Mouse (Mus musculus) megakaryocyte, embryonic 14.5 days (primary cell): ENCODE data around the gene Tmem131l. TPM values are rescaled to one million over a fixed set of nuclear protein-coding genes. Genes with fewer than 3 reads are reported as not detected.

Experiments used
- H3K27me3 ChIP-seq: replicated peaks from 2 replicates; pipeline ENCODE3; 2012; ENCODE audit warnings: inconsistent platforms
- H3K36me3 ChIP-seq: replicated peaks from 2 replicates; pipeline ENCODE3; 2012; ENCODE audit warnings: low read length, inconsistent platforms, mixed read lengths
- H3K4me1 ChIP-seq: 2 replicates; pipeline ENCODE4 v1.6.1; 2012; ENCODE audit warnings: inconsistent platforms
- H3K4me3 ChIP-seq: replicated peaks from 2 replicates; pipeline ENCODE3; 2012; ENCODE audit warnings: moderate library complexity, mild to moderate bottlenecking, inconsistent platforms
- H3K9me3 ChIP-seq: 2 replicates; pipeline ENCODE4 v1.6.1; 2012; ENCODE audit warnings: inconsistent platforms
- FLI1 ChIP-seq: IDR thresholded peaks from 2 replicates; pipeline ENCODE4 v1.6.1; 2012; ENCODE audit warnings: low read length, inconsistent platforms, mixed read lengths
- GATA1 ChIP-seq: IDR thresholded peaks from 3 replicates; pipeline ENCODE4 v1.6.1; 2012; ENCODE audit warnings: mixed read lengths, low read length, inconsistent platforms, borderline replicate concordance
- polyA plus RNA-seq: library from polyadenylated mRNA; stranded (reverse); fragments of >175 nt; gene quantifications from 2 replicates; pipeline ENCODE4 v1.2.3, GENCODE M21; 2012; ENCODE audit warnings: low replicate concordance; ENCODE audit not compliant: insufficient read depth

The Tmem131l gene
- polyA plus RNA-seq, 1 experiment = 75.9 TPM

DNA sequence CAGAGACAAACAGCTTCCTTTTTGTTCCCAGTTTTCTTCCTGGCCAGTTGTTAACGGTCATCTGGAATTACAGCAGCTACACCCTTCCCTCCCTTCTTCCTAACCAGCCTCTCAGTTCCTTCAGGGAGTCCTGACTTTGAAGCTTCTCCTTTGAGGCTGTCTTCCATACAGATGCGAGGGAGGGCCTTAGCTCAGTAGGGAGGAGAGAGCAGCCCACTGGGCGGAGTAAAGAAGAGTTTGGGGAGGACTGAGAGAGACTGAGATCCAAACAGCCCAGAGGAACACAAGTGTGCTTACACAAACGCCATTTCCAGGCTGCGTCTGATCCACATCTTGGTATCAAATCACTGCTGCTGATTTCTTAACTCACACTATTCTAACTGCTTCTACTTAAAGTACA, 101.1 kb downstream of the Tmem131l start:
- Histone ChIP-seq H3K4me1 (0 out of 2 replicates have a peak, but pooled peaks cover 8% of the 10 kb centered on the region), H3K9me3 (no peaks in the 10 kb centered on the region), H3K27me3 (no peaks in the 10 kb centered on the region), H3K4me3 (no peak overlapping the region), H3K36me3 (peaks cover 98% of the 10 kb centered on the region)
- TF ChIP-seq GATA1 (no peak), FLI1 (no peak)

- no peak overlapping the region for H3K4me3 ChIP-seq
These were observed 105.5 kb downstream of the Tmem131l start for GRCm38 (mm10) chr3:83934514-83934913.

DNA sequence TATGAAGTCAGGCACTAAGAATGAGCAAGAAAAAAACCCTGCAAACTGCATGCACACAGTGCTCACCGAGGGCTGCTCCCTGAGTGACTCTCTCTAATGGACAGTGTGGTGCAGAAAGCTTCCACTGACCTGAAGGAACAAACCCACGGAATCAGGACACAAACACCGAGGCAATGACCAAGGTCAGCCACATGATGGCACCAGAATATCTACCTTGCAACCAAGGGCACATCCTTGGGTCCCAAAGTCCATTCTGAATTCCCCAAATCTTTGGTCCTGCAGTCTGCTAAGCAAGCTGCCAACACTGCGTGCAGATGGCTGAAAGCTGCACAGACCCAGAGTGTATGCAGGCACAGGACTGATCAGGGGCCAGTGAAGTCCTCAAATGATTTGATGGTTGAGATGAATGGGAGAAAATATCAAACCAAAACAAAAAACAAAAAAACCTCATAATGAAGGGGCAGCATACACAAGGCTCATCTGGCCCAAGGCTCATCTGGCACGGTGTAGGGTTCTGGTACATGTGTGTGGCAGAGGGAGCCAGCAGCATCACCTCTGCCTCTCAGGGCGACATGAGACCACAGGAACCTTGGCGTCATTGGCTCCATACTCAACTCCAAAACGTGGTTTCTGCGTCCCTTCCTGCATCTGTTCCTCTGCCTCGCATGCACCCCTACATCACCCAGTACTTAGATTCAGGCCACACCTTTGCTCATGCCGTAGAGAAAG, 124.0 kb downstream of the Tmem131l start:
- Histone ChIP-seq H3K4me1 (no peaks in the 10 kb centered on the region; the same call in 1 of the 2 replicates), H3K4me3 (no peak overlapping the region), H3K36me3 (peaks cover 100% of the 10 kb centered on the region), H3K9me3 (no peaks in the 10 kb centered on the region), H3K27me3 (no peaks in the 10 kb centered on the region)
- TF ChIP-seq FLI1 (no peak), GATA1 (no peak)

More at GRCm38 (mm10) chr3:83934514-83934913, 105.5 kb downstream of the Tmem131l start:
- Histone ChIP-seq H3K27me3 (no peaks in the 10 kb centered on the region), H3K36me3 (peaks cover 99% of the 10 kb centered on the region), H3K4me1 (no peaks in the 10 kb centered on the region), H3K9me3 (no peaks in the 10 kb centered on the region)
- TF ChIP-seq GATA1 (no peak), FLI1 (no peak)

DNA sequence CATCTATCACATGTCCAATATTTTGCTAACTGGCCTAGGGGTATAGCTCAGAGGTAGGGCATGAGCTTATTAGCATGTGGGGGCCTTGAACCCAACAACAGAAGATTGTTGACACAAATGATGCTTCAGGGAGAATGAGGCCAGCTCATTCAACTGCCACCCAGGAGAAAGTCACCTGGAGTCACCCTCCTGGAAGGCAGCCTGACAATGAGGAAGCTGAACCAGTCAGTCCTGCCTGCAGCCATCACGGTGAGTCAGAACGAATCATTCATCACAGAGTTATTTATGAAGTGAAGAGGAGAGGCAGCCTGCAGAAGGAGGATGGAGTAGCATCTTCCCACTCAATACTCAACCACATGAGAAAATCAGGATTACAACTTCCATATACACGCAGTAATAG, 124.9 kb downstream of the Tmem131l start:
- peaks cover 100% of the 10 kb centered on the region for H3K36me3 ChIP-seq
- TF ChIP-seq FLI1 (no peak), GATA1 (no peak)
- no peak overlapping the region for H3K4me3 ChIP-seq
- H3K27me3 ChIP-seq = no peaks in the 10 kb centered on the region
- no peaks in the 10 kb centered on the region for H3K9me3 ChIP-seq
- H3K4me1 ChIP-seq = no peaks in the 10 kb centered on the region; the same call in 1 of the 2 replicates

DNA sequence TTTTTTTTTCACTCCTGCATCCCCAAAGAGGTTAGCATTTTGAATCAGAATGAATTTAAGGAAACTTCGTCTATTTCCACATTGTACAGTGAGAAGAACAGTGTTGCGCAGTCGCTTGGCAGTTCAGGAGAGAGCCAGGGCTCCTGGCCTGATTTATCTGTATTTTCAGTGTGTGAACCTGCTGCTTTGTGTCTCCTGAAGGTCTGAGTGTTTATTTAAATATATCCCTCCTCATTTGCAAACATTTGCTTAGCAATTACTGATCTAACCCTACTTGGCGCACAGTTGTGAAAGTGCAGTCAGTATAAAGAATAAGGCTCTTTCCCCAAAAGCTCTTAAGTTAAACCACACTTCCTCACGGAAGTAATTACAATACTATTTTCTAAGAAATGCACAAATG, 129.3 kb downstream of the Tmem131l start:
- TF ChIP-seq FLI1 (no peak), GATA1 (no peak)
- H3K36me3 ChIP-seq = peaks cover 100% of the 10 kb centered on the region
- H3K4me1 ChIP-seq = peaks cover 5% of the 10 kb centered on the region; the same call in 1 of the 2 replicates

GRCm38 (mm10) chr3:83906185-83906584, 133.8 kb downstream of the Tmem131l start:
- Histone ChIP-seq H3K4me3 (no peak overlapping the region), H3K27me3 (no peaks in the 10 kb centered on the region), H3K9me3 (no peaks in the 10 kb centered on the region), H3K4me1 (peaks cover 22% of the 10 kb centered on the region), H3K36me3 (peaks cover 100% of the 10 kb centered on the region)
- no peak for TF ChIP-seq FLI1
- no peak for TF ChIP-seq GATA1

More for the DNA sequence above, 129.3 kb downstream of the Tmem131l start:
- Histone ChIP-seq H3K4me3 (no peak overlapping the region), H3K9me3 (no peaks in the 10 kb centered on the region), H3K27me3 (no peaks in the 10 kb centered on the region)

GRCm38 (mm10) chr3:83905161-83905560, 134.8 kb downstream of the Tmem131l start:
- Histone ChIP-seq H3K4me1 (peaks cover 28% of the 10 kb centered on the region), H3K36me3 (peaks cover 100% of the 10 kb centered on the region), H3K9me3 (no peaks in the 10 kb centered on the region), H3K4me3 (no peak overlapping the region), H3K27me3 (no peaks in the 10 kb centered on the region)
- TF ChIP-seq GATA1 = no peak
- no peak for TF ChIP-seq FLI1

DNA sequence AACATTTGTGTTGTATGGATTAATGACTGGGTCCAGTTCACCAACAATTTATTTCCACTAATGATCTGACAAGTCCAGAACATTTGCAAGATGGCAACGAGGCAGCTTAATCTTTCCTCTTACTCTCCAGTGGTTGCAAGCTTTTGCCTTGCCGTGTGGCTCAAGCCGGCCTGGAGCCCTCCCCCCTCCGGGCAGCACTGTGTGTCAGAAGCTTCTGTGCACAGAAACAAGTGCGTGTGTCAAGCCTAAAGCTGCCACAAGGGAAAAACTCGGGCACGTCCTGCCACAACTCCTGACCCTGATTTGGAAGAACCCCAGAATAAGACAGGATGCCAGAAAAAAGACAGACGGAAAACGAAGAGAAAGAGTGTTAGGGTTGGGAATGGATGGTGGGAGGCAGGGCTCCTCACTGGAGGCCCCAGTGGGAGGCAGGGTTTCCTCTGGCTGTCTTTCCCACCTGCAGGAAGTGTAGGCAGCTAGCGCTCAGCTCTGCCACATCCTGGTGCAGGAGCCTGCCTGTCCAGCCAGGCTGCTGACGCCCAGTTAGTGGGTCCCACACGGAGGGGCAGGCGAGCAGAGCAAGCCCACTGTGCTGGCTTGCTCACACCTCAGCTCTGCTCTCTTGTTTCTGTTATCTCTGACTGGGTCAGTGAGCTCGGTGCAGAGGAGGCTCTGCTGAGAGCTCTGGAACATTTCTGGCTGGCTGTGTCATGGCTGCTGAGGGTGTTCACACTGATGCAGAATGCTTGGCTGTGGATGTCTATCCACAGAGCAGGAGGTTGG, 135.6 kb downstream of the Tmem131l start:
- no peaks in the 10 kb centered on the region for H3K9me3 ChIP-seq
- H3K4me1 ChIP-seq = peaks cover 32% of the 10 kb centered on the region
- TF ChIP-seq GATA1 = no peak
- TF ChIP-seq FLI1 = no peak
- peaks cover 100% of the 10 kb centered on the region for H3K36me3 ChIP-seq
- no peaks in the 10 kb centered on the region for H3K27me3 ChIP-seq
- no peak overlapping the region for H3K4me3 ChIP-seq

DNA sequence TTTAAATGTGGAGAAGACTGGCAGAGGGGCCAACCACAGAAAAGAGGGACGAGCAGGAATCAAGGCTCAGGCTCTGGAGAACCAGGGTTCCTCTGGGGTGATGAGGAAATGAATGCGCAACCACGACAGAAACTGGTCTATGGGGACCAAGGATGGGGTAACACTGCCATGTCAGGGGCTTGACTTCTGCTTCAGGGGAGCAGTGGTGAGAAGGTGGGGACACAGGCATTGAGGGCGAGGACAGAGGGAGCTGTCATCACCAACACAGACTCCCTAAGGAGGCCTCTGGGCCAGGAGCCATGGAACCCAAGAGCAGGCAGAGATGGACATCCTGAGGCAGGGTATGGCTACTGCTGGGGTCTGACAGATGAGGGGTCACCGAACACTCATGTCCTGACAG, 137.0 kb downstream of the Tmem131l start:
- H3K4me1 ChIP-seq = peaks cover 38% of the 10 kb centered on the region
- H3K4me3 ChIP-seq = no peak overlapping the region
- no peaks in the 10 kb centered on the region for H3K9me3 ChIP-seq
- TF ChIP-seq GATA1 (no peak), FLI1 (no peak)
- H3K36me3 ChIP-seq = peaks cover 100% of the 10 kb centered on the region
- H3K27me3 ChIP-seq = no peaks in the 10 kb centered on the region

DNA sequence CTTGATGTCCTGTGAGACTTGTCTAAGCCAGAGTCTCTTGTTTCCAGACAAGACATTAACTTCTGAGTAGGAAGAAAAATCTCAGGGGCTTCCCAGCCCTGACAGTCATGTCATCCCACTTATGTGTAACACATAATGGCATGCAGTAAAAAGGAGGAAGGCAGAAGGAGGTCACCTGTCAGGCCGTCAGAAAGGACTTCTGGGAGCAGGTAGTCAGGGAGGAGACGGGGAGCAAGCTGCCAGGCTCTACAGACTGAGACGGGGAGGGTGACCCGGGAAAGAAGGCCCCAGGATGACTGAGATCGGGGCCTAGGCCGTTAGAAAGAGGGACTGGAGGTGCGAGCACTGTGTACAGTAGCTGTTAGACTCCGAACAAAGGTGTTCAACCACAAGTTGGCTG, 137.5 kb downstream of the Tmem131l start:
- no peaks in the 10 kb centered on the region for H3K27me3 ChIP-seq
- peaks cover 100% of the 10 kb centered on the region for H3K36me3 ChIP-seq

More for the DNA sequence above, 137.5 kb downstream of the Tmem131l start:
- Histone ChIP-seq H3K4me1 (peaks cover 43% of the 10 kb centered on the region), H3K9me3 (no peaks in the 10 kb centered on the region), H3K4me3 (no peak overlapping the region)
- no peak for TF ChIP-seq FLI1
- no peak for TF ChIP-seq GATA1
